ENCODE assay signal across 8 mouse cellular contexts in genomic region chr10:108162297-108163020, GRCm38 (mm10). TPM values are rescaled to one million over a fixed set of nuclear protein-coding genes. Genes with fewer than 3 reads are reported as not detected.
DNase-seq lines count a peak whose midpoint lies in the region; ATAC-seq lines count a peak whose summit lies in the region.

No protein-coding gene starts in this region.

- H3K27ac ChIP-seq in kidney, embryonic 16.5 days (ENCODE audit: low read length), result peak overlapping the region; percentile 98

- ATAC-seq in cerebellum, adult (ENCODE audit: insufficient number of reproducible peaks, low FRiP score, low TSS enrichment), result peak; percentile 26
- peak; percentile 26 for ATAC-seq in CD4-positive, CD25-positive, alpha-beta regulatory T cell, adult 4 months
- peak; percentile 57 for ATAC-seq in kidney, embryonic 16.5 days (ENCODE audit: low FRiP score, low TSS enrichment)

- no peak for DNase-seq in cerebellum, postnatal 25 days
- DNase-seq in cerebellum, adult 9-10 months, result peak; percentile 57
- peak; percentile 39 for DNase-seq in heart, adult 8-10 months (ENCODE audit: low spot score)
- peak; percentile 35 for DNase-seq in lung, postnatal 36 days
- DNase-seq in spleen, postnatal 10 days (ENCODE audit: low spot score in 2 of 2), result peak; percentile 72 to 78

- no peaks in the 10 kb centered on the region for H3K36me3 ChIP-seq in kidney, embryonic 16.5 days (ENCODE audit: insufficient read depth, low read length)

- peaks cover 19% of the 10 kb centered on the region for H3K4me1 ChIP-seq in kidney, embryonic 16.5 days (ENCODE audit: insufficient read depth, low read length)

- H3K27me3 ChIP-seq in kidney, embryonic 16.5 days (ENCODE audit: insufficient read depth, low read length), result no peaks in the 10 kb centered on the region

- peak overlapping the region; percentile 100 for H3K9ac ChIP-seq in kidney, embryonic 16.5 days (replicated peaks; ENCODE audit: low read length)

- H3K4me3 ChIP-seq in kidney, embryonic 16.5 days (ENCODE audit: low read length), result peak overlapping the region; percentile 99

- H3K4me2 ChIP-seq in kidney, embryonic 16.5 days (replicated peaks; ENCODE audit: low read depth, low read length), result peak overlapping the region; percentile 65

- 1% methylated on average over 55 of the region's 79 CpGs for WGBS in kidney, embryonic 16.5 days

- no peaks in the 10 kb centered on the region for H3K9me3 ChIP-seq in kidney, embryonic 16.5 days (ENCODE audit: low read length)

RNA-seq across cellular contexts. Expression of gene Ppp1r12a, which starts 0.5 kb away (rescaled TPM):
- 100 to 1,000 TPM; 272 to 280 TPM for polyA plus RNA-seq in CD4-positive, CD25-positive, alpha-beta regulatory T cell, adult 4 months (2017; shearing (Covaris generic))
- total RNA-seq in heart, adult 8-10 months (2022), result 10 to 100 TPM; 53.4 to 61.5 (median 57.1) TPM
- 91.1 and 97.7 TPM in 2 replicates for polyA plus RNA-seq in kidney, embryonic 16.5 days (2015; fragmentation: Nextera tagmentation; extraction: Ambion mirVana)

Comparison
In these comparisons a context has a peak if more than half of its experiments do, and no peak if none do; other contexts are left out.
1. DNase-seq: peak in cerebellum, adult 9-10 months (single experiment), heart, adult 8-10 months (single experiment), lung, postnatal 36 days (single experiment) and spleen, postnatal 10 days (2 of 2); none in cerebellum, postnatal 25 days (0 of 2).
2. Peak in every context shown above with its lines, with median percentiles within 50 percentile points of each other: ATAC-seq.